Mouse (Mus musculus): ENCODE data around the gene Fam110c.
"Not testable (repeated sequence)": the region's sequence is repeated elsewhere in the genome, so short reads cannot be mapped to it uniquely, and the experiment has no call there.

Fam110c gene

GRCm38 (mm10) chr12:31073412-31074354 lies at the start of gene Fam110c:
Fam110c (plus strand) TSS chr12:31073861.
- DNase-seq = peak; percentile 66

GRCm38 (mm10) chr12:31026423-31026822 lies 47.2 kb upstream of the Fam110c start:
- peak; percentile 43 for DNase-seq

GRCm38 (mm10) chr12:31052066-31052465 lies 21.6 kb upstream of the Fam110c start:
- no peak for DNase-seq

GRCm38 (mm10) chr12:31056291-31056864 lies 17.3 kb upstream of the Fam110c start:
- no peak for DNase-seq

GRCm38 (mm10) chr12:31059393-31059853 lies 14.2 kb upstream of the Fam110c start:
- peak; percentile 16 for DNase-seq

- DNase-seq = no peak
Observed at GRCm38 (mm10) chr12:31060245-31060644, 13.4 kb upstream of the Fam110c start.

- DNase-seq = no peak
Observed at GRCm38 (mm10) chr12:31071222-31071621, 2.4 kb upstream of the Fam110c start.

- DNase-seq = not testable (repeated sequence)
Observed at GRCm38 (mm10) chr12:31074355-31074786, 710 bp downstream of the Fam110c start.

GRCm38 (mm10) chr12:31074839-31075538 lies 1.3 kb downstream of the Fam110c start:
- DNase-seq = peak; percentile 5

GRCm38 (mm10) chr12:31077020-31077419 lies 3.4 kb downstream of the Fam110c start:
- DNase-seq = no peak

GRCm38 (mm10) chr12:31078030-31078429 lies 4.4 kb downstream of the Fam110c start:
- DNase-seq = no peak

GRCm38 (mm10) chr12:31080352-31080751 lies 6.7 kb downstream of the Fam110c start:
- DNase-seq = no peak

- DNase-seq = no peak
Observed at GRCm38 (mm10) chr12:31080890-31081554, 7.4 kb downstream of the Fam110c start.

- DNase-seq = no peak
Observed at GRCm38 (mm10) chr12:31083007-31083406, 9.3 kb downstream of the Fam110c start.

- DNase-seq = no peak
Observed at GRCm38 (mm10) chr12:31083407-31083806, 9.7 kb downstream of the Fam110c start.

- DNase-seq = no peak
Observed at GRCm38 (mm10) chr12:31087060-31087459, 13.4 kb downstream of the Fam110c start.

- DNase-seq = no peak
Observed at GRCm38 (mm10) chr12:31090401-31090800, 16.7 kb downstream of the Fam110c start.

- DNase-seq = no peak
Observed at GRCm38 (mm10) chr12:31090882-31091640, 17.4 kb downstream of the Fam110c start.

GRCm38 (mm10) chr12:31092481-31092880 lies 18.8 kb downstream of the Fam110c start:
- DNase-seq = no peak

GRCm38 (mm10) chr12:31097185-31097584 lies 23.5 kb downstream of the Fam110c start:
- DNase-seq = no peak

- no peak for DNase-seq
Observed at GRCm38 (mm10) chr12:31101190-31101589, 27.5 kb downstream of the Fam110c start.

GRCm38 (mm10) chr12:31101821-31102220 lies 28.2 kb downstream of the Fam110c start:
- DNase-seq = no peak

Data from lung, postnatal 14 days (tissue).